Mouse (Mus musculus) bone marrow, adult 2 months (tissue): ENCODE data around the gene Ccnt1.

ENCODE experiments used
- CTCF ChIP-seq: fragments of 200-500 bp; IDR thresholded peaks from 2 replicates; pipeline ENCODE4 v1.5.1; 2011; ENCODE audit warnings: low read length, control low read depth; ENCODE audit not compliant: control insufficient read depth, insufficient read depth
- POLR2A ChIP-seq: fragments of 200-500 bp; IDR thresholded peaks from 2 replicates; pipeline ENCODE4 v1.6.1; 2011; ENCODE audit warnings: low read depth, mild to moderate bottlenecking, control low read depth, low read length, borderline replicate concordance; ENCODE audit not compliant: control insufficient read depth

DNA sequence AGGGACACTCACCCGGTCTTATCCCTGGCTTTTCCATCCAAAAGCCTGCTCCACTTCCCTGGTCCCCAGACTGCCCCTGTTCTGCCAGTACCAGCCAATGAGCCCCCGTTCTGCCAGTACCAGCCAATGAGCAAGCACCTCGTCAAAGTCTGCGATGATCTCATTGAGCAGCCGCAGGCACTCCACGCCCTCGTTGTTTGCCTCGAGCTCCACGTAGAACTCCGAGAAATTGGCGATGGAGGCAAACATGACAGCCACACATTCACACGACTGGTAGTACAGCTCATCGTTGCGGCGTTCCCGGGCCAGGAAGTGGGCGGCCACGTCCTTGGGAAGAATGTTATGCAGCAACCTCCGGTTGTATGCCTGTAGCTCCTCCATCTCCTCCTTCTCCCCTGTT is 23.5 kb upstream of the Ccnt1 start:
- no peak for TF ChIP-seq CTCF
- TF ChIP-seq POLR2A = no peak
